Mouse (Mus musculus) forebrain, embryonic 12.5 days (tissue): Measurements from ENCODE around the gene Astn1. TPM values are rescaled to one million over a fixed set of nuclear protein-coding genes. Genes with fewer than 3 reads are reported as not detected.

Experiments used
- ATAC-seq: fragments of 200-750 bp; cut with Nextera tagmentation; 2 replicates; pipeline ENCODE4 v1.8.0; 2017; ENCODE audit warnings: moderate TSS enrichment; ENCODE audit not compliant: low FRiP score
- H3K27ac ChIP-seq: fragments of 300-500 bp; sonication (generic); 2 replicates; pipeline ENCODE4 v1.5.1; 2016; ENCODE audit warnings: mild to moderate bottlenecking
- H3K27me3 ChIP-seq: fragments of 300-500 bp; sonication (generic); 2 replicates; pipeline ENCODE4 v1.6.1; 2016; ENCODE audit warnings: mild to moderate bottlenecking
- H3K36me3 ChIP-seq: fragments of 300-500 bp; sonication (generic); replicated peaks from 2 replicates; pipeline ENCODE4 v1.6.1; 2016; ENCODE audit warnings: mild to moderate bottlenecking
- H3K4me1 ChIP-seq: fragments of 300-500 bp; sonication (generic); 2 replicates; pipeline ENCODE4 v1.6.1; 2016
- H3K4me2 ChIP-seq: fragments of 300-500 bp; sonication (generic); 2 replicates; pipeline ENCODE4 v1.6.1; 2016; ENCODE audit warnings: mild to moderate bottlenecking, moderate library complexity
- H3K4me3 ChIP-seq: fragments of 300-500 bp; sonication (generic); replicated peaks from 2 replicates; pipeline ENCODE4 v1.5.1; 2016; ENCODE audit warnings: mild to moderate bottlenecking
- H3K9ac ChIP-seq: fragments of 300-500 bp; sonication (generic); 2 replicates; pipeline ENCODE4 v1.6.1; 2016; ENCODE audit warnings: mild to moderate bottlenecking
- H3K9me3 ChIP-seq: fragments of 300-500 bp; sonication (generic); 2 replicates; pipeline ENCODE4 v1.6.1; 2016
- WGBS: fragments of 180-500 bp; shearing (Covaris S2); methylation state at CpG from one replicate; pipeline ENCODE4 v1.1.7; 2016; 5-methylcytosine and 5-hydroxymethylcytosine counted together
- polyA plus RNA-seq: library from polyadenylated mRNA; unstranded; fragments of >200 nt; fragmentation: Nextera tagmentation; extraction: Ambion mirVana; gene quantifications from 2 replicates; pipeline ENCODE4 v1.2.1, GENCODE M21; 2016

Astn1 gene
- polyA plus RNA-seq, 1 experiment from 2014 or later: 26.0 TPM

- 90% methylated on average over 1 of the region's 1 CpGs for WGBS
- no peak for ATAC-seq
- no peak overlapping the region for H3K4me2 ChIP-seq
Measured at GRCm38 (mm10) chr1:158446071-158446470, 84.0 kb downstream of the Astn1 start.

GRCm38 (mm10) chr1:158447956-158448355, 85.9 kb downstream of the Astn1 start:
- no peak for ATAC-seq
- H3K4me3 ChIP-seq: no peak overlapping the region
- H3K27me3 ChIP-seq: no peaks in the 10 kb centered on the region
- H3K36me3 ChIP-seq: no peaks in the 10 kb centered on the region
- H3K9ac ChIP-seq: no peak overlapping the region
- WGBS: 54% methylated on average over 7 of the region's 7 CpGs
- no peak overlapping the region for H3K27ac ChIP-seq
- H3K4me1 ChIP-seq: 0 out of 2 replicates have a peak, but pooled peaks cover 3% of the 10 kb centered on the region
- H3K9me3 ChIP-seq: no peaks in the 10 kb centered on the region
- H3K4me2 ChIP-seq: no peak overlapping the region

More at GRCm38 (mm10) chr1:158446071-158446470, 84.0 kb downstream of the Astn1 start:
- no peak overlapping the region for H3K4me3 ChIP-seq
- 0 out of 2 replicates have a peak, but pooled peaks cover 3% of the 10 kb centered on the region for H3K4me1 ChIP-seq
- H3K27me3 ChIP-seq: no peaks in the 10 kb centered on the region
- no peaks in the 10 kb centered on the region for H3K36me3 ChIP-seq
- H3K27ac ChIP-seq: no peak overlapping the region
- no peak overlapping the region for H3K9ac ChIP-seq
- no peaks in the 10 kb centered on the region for H3K9me3 ChIP-seq

GRCm38 (mm10) chr1:158452675-158453074, 90.6 kb downstream of the Astn1 start:
- Histone ChIP-seq H3K4me2 (no peak overlapping the region), H3K27me3 (no peaks in the 10 kb centered on the region), H3K27ac (no peak overlapping the region), H3K36me3 (no peaks in the 10 kb centered on the region), H3K9ac (no peak overlapping the region), H3K9me3 (no peaks in the 10 kb centered on the region), H3K4me1 (0 out of 2 replicates have a peak, but pooled peaks cover 3% of the 10 kb centered on the region), H3K4me3 (no peak overlapping the region)
- no peak for ATAC-seq

- Histone ChIP-seq H3K27ac (no peak overlapping the region), H3K4me2 (no peak overlapping the region), H3K4me1 (no peaks in the 10 kb centered on the region), H3K36me3 (no peaks in the 10 kb centered on the region), H3K27me3 (no peaks in the 10 kb centered on the region), H3K9ac (no peak overlapping the region), H3K4me3 (no peak overlapping the region), H3K9me3 (no peaks in the 10 kb centered on the region)
- 94% methylated on average over 5 of the region's 5 CpGs for WGBS
- ATAC-seq: no peak
Measured at GRCm38 (mm10) chr1:158453587-158453986, 91.5 kb downstream of the Astn1 start.

GRCm38 (mm10) chr1:158463975-158464374, 101.9 kb downstream of the Astn1 start:
- Histone ChIP-seq H3K27me3 (no peaks in the 10 kb centered on the region), H3K27ac (no peak overlapping the region), H3K9me3 (no peaks in the 10 kb centered on the region), H3K4me1 (peaks cover 6% of the 10 kb centered on the region; the same call in 1 of the 2 replicates), H3K36me3 (no peaks in the 10 kb centered on the region; the same call in 1 of the 2 replicates), H3K4me3 (no peak overlapping the region), H3K9ac (no peak overlapping the region), H3K4me2 (no peak overlapping the region)
- ATAC-seq: no peak
- WGBS: 64% methylated on average over 6 of the region's 6 CpGs

GRCm38 (mm10) chr1:158465286-158465685, 103.2 kb downstream of the Astn1 start:
- Histone ChIP-seq H3K27ac (no peak overlapping the region), H3K4me1 (peaks cover 6% of the 10 kb centered on the region; the same call in 1 of the 2 replicates), H3K27me3 (no peaks in the 10 kb centered on the region), H3K36me3 (no peaks in the 10 kb centered on the region; the same call in 1 of the 2 replicates), H3K9me3 (no peaks in the 10 kb centered on the region), H3K9ac (no peak overlapping the region), H3K4me2 (no peak overlapping the region), H3K4me3 (no peak overlapping the region)
- 54% methylated on average over 6 of the region's 6 CpGs for WGBS
- ATAC-seq: no peak

GRCm38 (mm10) chr1:158477841-158478240, 115.8 kb downstream of the Astn1 start:
- Histone ChIP-seq H3K36me3 (peaks cover 11% of the 10 kb centered on the region; the same call in 1 of the 2 replicates), H3K27ac (no peak overlapping the region), H3K4me3 (no peak overlapping the region), H3K27me3 (no peaks in the 10 kb centered on the region), H3K4me1 (no peaks in the 10 kb centered on the region), H3K9ac (no peak overlapping the region), H3K4me2 (no peak overlapping the region), H3K9me3 (no peaks in the 10 kb centered on the region)
- 92% methylated on average over 1 of the region's 1 CpGs for WGBS
- no peak for ATAC-seq

- Histone ChIP-seq H3K4me3 (no peak overlapping the region), H3K4me1 (no peaks in the 10 kb centered on the region), H3K9ac (no peak overlapping the region), H3K27me3 (no peaks in the 10 kb centered on the region), H3K36me3 (0 out of 2 replicates have a peak, but pooled peaks cover 3% of the 10 kb centered on the region), H3K9me3 (no peaks in the 10 kb centered on the region), H3K4me2 (no peak overlapping the region), H3K27ac (no peak overlapping the region)
- no peak for ATAC-seq
- 86% methylated on average over 6 of the region's 6 CpGs for WGBS
Measured at GRCm38 (mm10) chr1:158480285-158480684, 118.2 kb downstream of the Astn1 start.

- 96% methylated on average over 2 of the region's 2 CpGs for WGBS
- no peak overlapping the region for H3K4me2 ChIP-seq
- no peaks in the 10 kb centered on the region for H3K36me3 ChIP-seq
- H3K4me1 ChIP-seq: peaks cover 5% of the 10 kb centered on the region
- no peaks in the 10 kb centered on the region for H3K27me3 ChIP-seq
- no peak overlapping the region for H3K27ac ChIP-seq
- ATAC-seq: no peak
- no peaks in the 10 kb centered on the region for H3K9me3 ChIP-seq
- no peak overlapping the region for H3K4me3 ChIP-seq
- H3K9ac ChIP-seq: no peak overlapping the region
Measured at GRCm38 (mm10) chr1:158483733-158484132, 121.7 kb downstream of the Astn1 start.

- WGBS: 19% methylated on average over 4 of the region's 4 CpGs
- no peak overlapping the region for H3K4me2 ChIP-seq
- no peaks in the 10 kb centered on the region for H3K27me3 ChIP-seq
- no peaks in the 10 kb centered on the region for H3K36me3 ChIP-seq
- peak; percentile 86 for ATAC-seq
- no peak overlapping the region for H3K9ac ChIP-seq
- peaks cover 23% of the 10 kb centered on the region for H3K4me1 ChIP-seq
- H3K4me3 ChIP-seq: no peak overlapping the region
- H3K27ac ChIP-seq: peak overlapping the region; percentile 83
- H3K9me3 ChIP-seq: no peaks in the 10 kb centered on the region
Measured at GRCm38 (mm10) chr1:158489521-158490021, 127.5 kb downstream of the Astn1 start.

GRCm38 (mm10) chr1:158490175-158490574, 128.1 kb downstream of the Astn1 start:
- Histone ChIP-seq H3K27ac (peak overlapping the region; percentile 83), H3K9me3 (no peaks in the 10 kb centered on the region), H3K4me3 (no peak overlapping the region), H3K9ac (no peak overlapping the region), H3K4me1 (peaks cover 23% of the 10 kb centered on the region), H3K4me2 (no peak overlapping the region), H3K27me3 (no peaks in the 10 kb centered on the region), H3K36me3 (no peaks in the 10 kb centered on the region)
- WGBS: 13% methylated on average over 1 of the region's 1 CpGs
- peak; percentile 30; the same call in 1 of the 2 replicates for ATAC-seq

GRCm38 (mm10) chr1:158493289-158493688, 131.2 kb downstream of the Astn1 start:
- ATAC-seq: no peak
- H3K4me3 ChIP-seq: no peak overlapping the region
- H3K27me3 ChIP-seq: no peaks in the 10 kb centered on the region
- WGBS: 74% methylated on average over 3 of the region's 3 CpGs
- no peaks in the 10 kb centered on the region for H3K9me3 ChIP-seq
- no peak overlapping the region for H3K27ac ChIP-seq
- no peak overlapping the region for H3K9ac ChIP-seq
- H3K4me1 ChIP-seq: peaks cover 22% of the 10 kb centered on the region
- no peak overlapping the region for H3K4me2 ChIP-seq
- H3K36me3 ChIP-seq: no peaks in the 10 kb centered on the region

GRCm38 (mm10) chr1:158500140-158500539, 138.1 kb downstream of the Astn1 start:
- H3K4me2 ChIP-seq: no peak overlapping the region
- no peak overlapping the region for H3K4me3 ChIP-seq
- WGBS: 60% methylated on average over 4 of the region's 4 CpGs
- no peaks in the 10 kb centered on the region for H3K9me3 ChIP-seq
- peaks cover 7% of the 10 kb centered on the region; the same call in 1 of the 2 replicates for H3K36me3 ChIP-seq
- ATAC-seq: no peak
- no peak overlapping the region for H3K9ac ChIP-seq
- H3K27me3 ChIP-seq: no peaks in the 10 kb centered on the region
- H3K27ac ChIP-seq: no peak overlapping the region
- H3K4me1 ChIP-seq: peaks cover 10% of the 10 kb centered on the region
